Mouse (Mus musculus) thymus, adult 2 months (tissue): ENCODE measurements around the gene Cyp1a1.

Experiments
- CTCF ChIP-seq: fragments of 200-500 bp; IDR thresholded peaks from 2 replicates; pipeline ENCODE4 v1.5.1; 2012; ENCODE audit warnings: mild to moderate bottlenecking, control low read depth, low read length, moderate library complexity, borderline replicate concordance; ENCODE audit not compliant: control insufficient read depth, poor library complexity, insufficient read depth; ENCODE audit errors: extremely low read depth
- POLR2A ChIP-seq: fragments of 200-500 bp; IDR thresholded peaks from 2 replicates; pipeline ENCODE4 v1.6.1; 2012; ENCODE audit warnings: mild to moderate bottlenecking, low read length, control low read depth, moderate library complexity; ENCODE audit not compliant: control insufficient read depth, poor library complexity, insufficient read depth; ENCODE audit errors: extremely low read depth

GRCm38 (mm10) chr9:57652351-57652750, 35.4 kb upstream of the Cyp1a1 start:
- TF ChIP-seq POLR2A, result no peak
- no peak for TF ChIP-seq CTCF
